Mouse (Mus musculus) A20 (cell line): ENCODE measurements around the gene Tgfb1.

Source experiments
- DNase-seq: peaks from one replicate; pipeline ENCODE4 v3.0.0-alpha.2; 2011; ENCODE audit warnings: low read depth, low spot score

Tgfb1 gene

GRCm38 (mm10) chr7:25734991-25735390 is 48.2 kb downstream of the Tgfb1 start:
- no peak for DNase-seq

- peak; percentile 39 for DNase-seq
These were observed 50.1 kb downstream of the Tgfb1 start for GRCm38 (mm10) chr7:25736920-25737319.

GRCm38 (mm10) chr7:25738277-25738676 is 51.5 kb downstream of the Tgfb1 start:
- no peak for DNase-seq

- peak; percentile 49 for DNase-seq
These were observed 60.0 kb downstream of the Tgfb1 start for GRCm38 (mm10) chr7:25746844-25747243.

- peak; percentile 22 for DNase-seq
These were observed 66.3 kb downstream of the Tgfb1 start for GRCm38 (mm10) chr7:25753076-25753475.

GRCm38 (mm10) chr7:25753643-25754438 is 67.0 kb downstream of the Tgfb1 start:
- DNase-seq = peak; percentile 15

GRCm38 (mm10) chr7:25754439-25754737 is 67.6 kb downstream of the Tgfb1 start:
- no peak for DNase-seq
